Mouse (Mus musculus) layer of hippocampus, adult 8-10 months (tissue): Measurements from ENCODE around the gene Hnrnpab. TPM values are rescaled to one million over a fixed set of nuclear protein-coding genes. Genes with fewer than 3 reads are reported as not detected.

Experiments
- DNase-seq, 2 experiments: peaks; one replicate each; pipeline ENCODE4 v3.0.0; 2022; ENCODE audit warnings: low spot score in 2 of 2
- total RNA-seq, 4 experiments: library from RNA; stranded (reverse); gene quantifications; 2 replicates each; pipeline ENCODE4 v1.2.4; 2022

Gene Hnrnpab
- total RNA-seq, 4 experiments from 2014 or later = 123 to 152 (median 135) TPM

GRCm38 (mm10) chr11:51605602-51606446, 823 bp downstream of the Hnrnpab start:
- peak; percentile 58 to 78 for DNase-seq

- no peak for DNase-seq
These were observed 4.4 kb downstream of the Hnrnpab start for GRCm38 (mm10) chr11:51602253-51602652.

DNA sequence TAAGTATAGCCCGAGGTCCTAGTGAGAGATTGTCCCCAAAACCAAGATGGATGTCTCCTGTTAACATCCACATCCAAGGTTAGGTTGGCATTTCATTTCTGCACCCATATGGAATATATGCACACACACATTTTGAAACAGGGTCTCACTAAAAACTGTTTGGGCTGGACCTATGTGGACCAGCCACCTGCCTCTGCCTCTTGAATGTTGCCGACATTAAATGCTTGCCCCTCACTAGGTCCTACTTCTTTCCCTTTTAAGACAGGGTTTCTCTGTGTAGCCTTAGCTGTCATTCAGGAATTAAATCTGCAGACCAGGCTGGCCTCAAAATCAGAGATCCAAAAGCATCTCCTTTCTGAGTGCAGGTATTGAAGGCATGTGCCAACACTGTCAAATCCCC, 9.1 kb downstream of the Hnrnpab start:
- DNase-seq = no peak

DNA sequence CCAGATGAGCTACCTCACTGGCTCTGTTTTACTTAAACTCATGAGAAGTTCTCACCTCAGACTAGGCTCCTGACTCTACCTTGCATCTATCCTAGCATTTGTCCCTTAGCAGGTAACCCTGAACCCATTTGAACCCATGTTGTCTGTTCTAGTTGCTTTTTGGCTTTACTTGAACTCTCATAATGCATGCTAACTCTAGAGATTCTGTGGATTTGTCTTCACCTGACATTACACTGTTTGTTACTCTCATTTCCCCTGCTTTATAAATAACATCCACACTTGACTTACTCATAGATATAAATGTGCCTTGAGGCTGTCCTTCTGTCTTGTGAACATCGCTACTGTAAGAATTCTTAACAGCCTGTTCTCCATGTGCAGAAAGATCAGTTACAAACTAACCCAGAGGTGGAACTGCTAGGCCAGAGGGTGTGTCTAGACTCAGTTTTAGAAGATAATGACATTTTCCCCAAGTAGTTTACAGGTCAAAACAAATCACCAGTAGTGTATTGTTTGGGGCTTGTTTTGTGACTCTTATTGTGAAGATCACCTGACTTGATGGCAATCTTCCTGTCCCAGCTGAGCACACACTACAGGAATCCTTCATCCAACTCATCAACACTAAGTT, 11.1 kb downstream of the Hnrnpab start:
- DNase-seq = no peak

GRCm38 (mm10) chr11:51594715-51595350, 11.8 kb downstream of the Hnrnpab start:
- no peak for DNase-seq

GRCm38 (mm10) chr11:51593849-51594248, 12.8 kb downstream of the Hnrnpab start:
- DNase-seq = no peak

DNA sequence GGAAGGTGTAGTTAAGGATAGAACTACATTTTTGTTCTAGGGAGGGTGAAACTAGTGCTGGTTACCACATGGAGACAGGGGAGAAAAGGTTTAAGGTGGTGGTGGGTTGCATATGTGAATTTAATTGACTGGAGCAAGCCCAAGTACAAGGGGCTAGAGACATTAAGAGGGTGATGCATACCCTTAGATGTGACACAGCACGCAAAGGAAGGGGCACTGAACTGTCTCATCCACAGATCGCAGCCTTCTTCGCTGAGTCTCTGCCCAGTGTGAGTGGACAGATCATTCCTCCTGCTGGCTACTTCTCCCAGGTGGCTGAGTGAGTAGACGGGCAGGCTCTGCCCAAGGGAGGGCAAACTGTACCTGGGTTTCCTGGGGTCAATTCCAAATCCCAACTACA, 13.3 kb downstream of the Hnrnpab start:
- DNase-seq = no peak

- DNase-seq = no peak
These were observed 14.7 kb downstream of the Hnrnpab start for GRCm38 (mm10) chr11:51591915-51592314.

- no peak for DNase-seq
These were observed 15.5 kb downstream of the Hnrnpab start for GRCm38 (mm10) chr11:51591168-51591567.

DNA sequence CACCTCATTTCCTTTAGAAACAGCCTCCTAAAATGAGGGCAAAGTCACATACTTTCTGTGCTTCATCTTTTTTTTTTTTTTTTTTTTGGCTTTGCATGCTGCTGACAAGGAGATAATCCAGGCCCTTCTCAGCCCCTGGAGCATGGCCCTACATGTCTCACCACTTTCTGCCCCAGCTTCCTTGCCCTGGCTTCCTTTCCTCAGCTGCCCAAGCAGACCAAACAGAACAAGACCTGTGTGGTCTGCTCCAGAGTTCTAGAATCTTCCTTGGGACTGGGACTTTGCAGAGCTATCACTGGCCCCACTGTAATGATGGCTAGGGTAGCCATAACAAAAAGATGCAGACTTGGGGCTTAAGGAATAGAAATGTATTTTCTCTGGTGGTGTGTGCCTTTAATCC, 16.6 kb downstream of the Hnrnpab start:
- no peak for DNase-seq

GRCm38 (mm10) chr11:51588833-51589232, 17.8 kb downstream of the Hnrnpab start:
- DNase-seq = no peak

GRCm38 (mm10) chr11:51587059-51587458, 19.6 kb downstream of the Hnrnpab start:
- no peak for DNase-seq

DNA sequence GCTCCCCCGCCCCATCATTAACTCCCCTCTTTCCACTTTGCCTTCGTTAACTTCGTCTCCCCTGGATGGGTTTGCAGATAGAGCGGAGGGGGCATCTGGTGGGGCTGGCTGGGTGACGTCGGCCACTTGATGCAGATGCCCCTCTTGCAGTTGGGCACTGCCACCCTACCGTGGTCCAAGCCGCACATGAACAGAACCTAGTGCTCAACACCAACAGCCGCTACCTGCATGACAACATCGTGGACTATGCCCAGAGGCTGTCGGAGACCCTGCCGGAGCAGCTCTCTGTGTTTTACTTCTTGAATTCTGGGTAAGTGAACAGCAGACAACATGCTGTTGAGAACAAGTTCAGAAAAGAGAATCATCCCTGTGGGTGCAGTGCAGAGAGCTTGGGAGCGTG, 20.2 kb downstream of the Hnrnpab start:
- no peak for DNase-seq

DNA sequence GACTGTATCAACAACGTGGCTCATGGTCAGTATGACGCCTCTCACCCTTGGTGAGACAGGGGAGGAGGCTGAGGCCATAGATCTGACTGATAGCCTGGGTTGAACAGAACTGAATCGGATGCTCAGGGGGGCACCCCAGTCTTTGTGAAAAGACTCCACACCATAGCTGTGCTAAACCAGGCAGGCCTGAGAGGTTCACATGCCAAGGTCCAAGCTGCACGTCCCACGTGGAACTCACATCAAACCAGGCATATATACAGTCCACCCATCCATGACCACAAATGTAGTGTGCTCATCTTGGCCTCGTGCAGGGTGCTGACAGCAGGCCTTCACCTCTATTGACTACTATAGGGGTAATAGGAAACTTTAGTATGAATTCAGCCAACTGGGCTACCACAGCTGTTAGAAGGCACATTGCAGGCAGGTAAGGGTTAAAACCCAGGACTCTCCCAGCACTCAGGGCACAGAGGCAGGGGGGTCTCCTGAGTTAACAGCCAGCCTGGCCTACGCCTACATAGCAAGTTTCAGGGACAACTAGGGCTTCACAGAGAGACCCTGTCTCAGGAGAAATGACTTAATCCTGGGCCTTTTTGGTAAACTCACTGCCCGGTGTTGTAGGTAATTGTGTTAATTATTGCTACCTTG, 20.9 kb downstream of the Hnrnpab start:
- DNase-seq = no peak

- DNase-seq = peak; percentile 91 to 92
These were observed 22.0 kb downstream of the Hnrnpab start, which contains the start of gene Phykpl for GRCm38 (mm10) chr11:51584431-51585248. TSS of gene Phykpl (plus strand) at chr11:51584757.

- DNase-seq = no peak
These were observed 22.6 kb downstream of the Hnrnpab start for GRCm38 (mm10) chr11:51584057-51584430.

DNA sequence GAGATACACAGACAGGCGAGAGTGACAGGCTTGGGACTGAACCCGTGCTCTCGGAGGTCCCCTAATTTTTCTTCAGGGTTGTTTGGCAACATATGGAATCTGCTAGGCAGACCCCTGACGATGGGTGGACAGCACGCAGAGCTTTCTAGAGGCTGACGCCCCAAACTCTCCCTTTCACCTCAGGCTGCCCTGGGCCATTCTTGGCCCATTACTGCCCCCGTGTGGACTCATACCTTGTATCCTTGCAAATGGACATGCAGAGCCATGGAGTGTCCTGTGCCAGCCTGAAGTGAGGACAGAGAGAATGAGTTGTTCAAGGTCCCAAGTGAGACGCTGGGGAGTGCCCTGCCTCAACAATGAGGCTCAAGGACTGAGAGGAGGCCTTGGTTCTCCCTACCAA, 23.9 kb downstream of the Hnrnpab start:
- DNase-seq = peak in 1 of 2 experiments; percentile 51

- no peak for DNase-seq
These were observed 27.6 kb downstream of the Hnrnpab start for GRCm38 (mm10) chr11:51579024-51579423.

- no peak for DNase-seq
These were observed 29.1 kb downstream of the Hnrnpab start for GRCm38 (mm10) chr11:51577587-51577986.

GRCm38 (mm10) chr11:51576454-51576853, 30.2 kb downstream of the Hnrnpab start:
- DNase-seq = peak in 1 of 2 experiments; percentile 36

- no peak for DNase-seq
These were observed 37.8 kb downstream of the Hnrnpab start for GRCm38 (mm10) chr11:51568801-51569200.
